Mouse (Mus musculus): ENCODE results near the gene Pink1. TPM values are rescaled to one million over a fixed set of nuclear protein-coding genes. Genes with fewer than 3 reads are reported as not detected.

Gene Pink1
- total RNA-seq, 2 experiments from 2014 or later: 163 to 177 TPM

Small RNAs within 50 kb of the gene (microRNA-seq; reads per million reads assigned to microRNA genes)
- gene Gm27646 (0 to 0.61 reads per million in 2 experiments), gene Mir7019 (4.3 to 5.2 reads per million in 2 experiments)

Other genes starting within 250 kb of the Pink1 start
- gene Hp1bp3, start 110.0 kb downstream of the Pink1 start, total RNA-seq (2021): 100 to 1,000 TPM in 1 of 2 experiments, 10 to 100 TPM in 1; 93.7 to 102 TPM
- gene Sh2d5, start 75.9 kb downstream of the Pink1 start, total RNA-seq (2021): under 1 TPM; 0.29 to 0.36 TPM
- gene Kif17, start 75.9 kb downstream of the Pink1 start, total RNA-seq (2021): under 1 TPM; 0.14 to 0.23 TPM
- 100 to 1,000 TPM; 104 to 105 TPM for gene Ddost, start 21.6 kb downstream of the Pink1 start, total RNA-seq (2021)
- gene Cda, start 41.7 kb upstream of the Pink1 start, total RNA-seq (2021): 1 to 10 TPM; 5.9 to 6.9 TPM
- not detected for gene Fam43b, start 70.2 kb upstream of the Pink1 start, total RNA-seq (2021)
- gene Mul1, start 108.4 kb upstream of the Pink1 start, total RNA-seq (2021): 10 to 100 TPM; 55.2 to 62.7 TPM
- 1 to 10 TPM; 6.8 to 8.0 TPM for gene Camk2n1, start 128.0 kb upstream of the Pink1 start, total RNA-seq (2021)

All from heart, postnatal 4 days (tissue).